29 mouse cellular contexts compared by ENCODE assay signal in genomic region chr17:74715128-74715527, GRCm38 (mm10).
"Had no signal": no experiment of that assay in that cellular context is flagged by ENCODE, and none has a peak within 500 bp of the region (broad histone marks: within the 10 kb centered on the region; RNA-seq: fewer than 3 reads in every experiment).

No protein-coding gene starts in this region.

- H3K9ac ChIP-seq: heart, embryonic 13.5 days; heart, embryonic 15.5 days; hindbrain, embryonic 12.5 days; hindbrain, embryonic 13.5 days; hindbrain, embryonic 14.5 days; hindbrain, embryonic 15.5 days; intestine, embryonic 15.5 days; kidney, embryonic 15.5 days had no signal

- H3K9me3 ChIP-seq: heart, embryonic 13.5 days; heart, embryonic 15.5 days; hindbrain, embryonic 10.5 days; hindbrain, embryonic 12.5 days; hindbrain, embryonic 13.5 days; hindbrain, embryonic 15.5 days; intestine, embryonic 15.5 days; kidney, embryonic 15.5 days had no signal

- H3K27me3 ChIP-seq: heart, embryonic 15.5 days; hindbrain, embryonic 12.5 days; intestine, embryonic 15.5 days; kidney, embryonic 15.5 days had no signal

- H3K36me3 ChIP-seq: heart, embryonic 13.5 days; hindbrain, embryonic 10.5 days; hindbrain, embryonic 12.5 days; intestine, embryonic 15.5 days; kidney, embryonic 15.5 days had no signal

- H3K4me2 ChIP-seq: heart, embryonic 11.5 days; heart, embryonic 13.5 days; heart, embryonic 15.5 days; hindbrain, embryonic 12.5 days; hindbrain, embryonic 13.5 days; hindbrain, embryonic 14.5 days; hindbrain, embryonic 15.5 days; intestine, embryonic 15.5 days; kidney, embryonic 15.5 days had no signal

- DNase-seq: heart, postnatal 10 days; heart, postnatal 14 days; heart, postnatal 36 days; heart, postnatal 4 days; kidney, adult 11 months; kidney, adult 18-20 months; kidney, adult 8-10 months; kidney, postnatal 10 days; kidney, postnatal 14 days; kidney, postnatal 4 days; layer of hippocampus, adult 9-11 months; layer of hippocampus, postnatal 36 days had no signal

- ATAC-seq: hindbrain, embryonic 16.5 days; hindbrain, postnatal 0 days; inflammation-experienced regulatory T-cells, adult 6 months; intestine, embryonic 15.5 days; intestine, embryonic 16.5 days had no signal

- H3K4me3 ChIP-seq: heart, embryonic 13.5 days; heart, embryonic 15.5 days; hindbrain, embryonic 10.5 days; hindbrain, embryonic 12.5 days; hindbrain, embryonic 13.5 days; hindbrain, embryonic 15.5 days; intestine, embryonic 15.5 days; kidney, embryonic 15.5 days; layer of hippocampus, adult 2 months; left cerebral cortex, adult 2 months had no signal

- H3K4me1 ChIP-seq: intestine, embryonic 15.5 days had no signal

- H3K27ac ChIP-seq: heart, embryonic 13.5 days; heart, embryonic 15.5 days; hindbrain, embryonic 10.5 days; hindbrain, embryonic 12.5 days; hindbrain, embryonic 13.5 days; hindbrain, embryonic 14.5 days; hindbrain, embryonic 15.5 days; hindbrain, postnatal 0 days; intestine, embryonic 15.5 days; kidney, embryonic 15.5 days; kidney, postnatal 0 days; layer of hippocampus, adult 2 months; left cerebral cortex, adult 2 months had no signal
